Mouse (Mus musculus) heart, embryonic 16.5 days (tissue): ENCODE results near the gene Tor3a. TPM values are rescaled to one million over a fixed set of nuclear protein-coding genes. Genes with fewer than 3 reads are reported as not detected.

Experiments used
- ATAC-seq: fragments of 200-750 bp; cut with Nextera tagmentation; replicated peaks from 2 replicates; pipeline ENCODE4 v1.8.0; 2017; ENCODE audit warnings: moderate number of reproducible peaks; ENCODE audit not compliant: insufficient read depth, low FRiP score; ENCODE audit errors: extremely low read depth
- H3K27ac ChIP-seq: fragments of 300-500 bp; sonication (generic); 2 replicates; pipeline ENCODE4 v1.5.1; 2014; ENCODE audit warnings: mild to moderate bottlenecking, low read length, control low read depth, moderate library complexity
- H3K27me3 ChIP-seq: fragments of 300-500 bp; sonication (generic); 2 replicates; pipeline ENCODE4 v1.6.1; 2014; ENCODE audit warnings: low read length, mixed read lengths; ENCODE audit not compliant: control insufficient read depth, insufficient read depth
- H3K36me3 ChIP-seq: fragments of 300-500 bp; sonication (generic); 2 replicates; pipeline ENCODE4 v1.6.1; 2014; ENCODE audit not compliant: control insufficient read depth, insufficient read depth
- H3K4me1 ChIP-seq: fragments of 300-500 bp; sonication (generic); 2 replicates; pipeline ENCODE4 v1.6.1; 2014; ENCODE audit warnings: low read length, mixed read lengths; ENCODE audit not compliant: control insufficient read depth, insufficient read depth
- H3K4me2 ChIP-seq: fragments of 300-500 bp; sonication (generic); 2 replicates; pipeline ENCODE4 v1.6.1; 2014; ENCODE audit warnings: low read depth, mild to moderate bottlenecking, control low read depth, low read length
- H3K4me3 ChIP-seq: fragments of 300-500 bp; sonication (generic); 2 replicates; pipeline ENCODE4 v1.5.1; 2014; ENCODE audit warnings: mild to moderate bottlenecking, control low read depth, low read length
- H3K9ac ChIP-seq: fragments of 300-500 bp; sonication (generic); 2 replicates; pipeline ENCODE4 v1.6.1; 2014; ENCODE audit warnings: low read length, control low read depth
- H3K9me3 ChIP-seq: fragments of 300-500 bp; sonication (generic); replicated peaks from 2 replicates; pipeline ENCODE4 v1.6.1; 2016; ENCODE audit warnings: low read length; ENCODE audit not compliant: control insufficient read depth
- WGBS: fragments of 180-500 bp; shearing (Covaris S2); extraction: QIAGEN DNeasy Blood & Tissue Kit; methylation state at CpG from one replicate; pipeline ENCODE4 v1.1.7; 2014; 5-methylcytosine and 5-hydroxymethylcytosine counted together
- polyA plus RNA-seq: library from polyadenylated mRNA; unstranded; fragments of >200 nt; fragmentation: Nextera tagmentation; extraction: Ambion mirVana; gene quantifications from 2 replicates; pipeline ENCODE4 v1.2.1, GENCODE M21; 2015

Gene Tor3a
- polyA plus RNA-seq, 1 experiment from 2014 or later = 9.0 TPM

GRCm38 (mm10) chr1:156659906-156660659 is 14.1 kb downstream of the Tor3a start:
- 73% methylated on average over 13 of the region's 13 CpGs for WGBS
- Histone ChIP-seq H3K4me2 (no peak overlapping the region), H3K4me1 (no peaks in the 10 kb centered on the region; the same call in 1 of the 2 replicates), H3K9me3 (no peaks in the 10 kb centered on the region), H3K27me3 (no peaks in the 10 kb centered on the region), H3K36me3 (no peaks in the 10 kb centered on the region; the same call in 1 of the 2 replicates), H3K9ac (no peak overlapping the region), H3K4me3 (no peak overlapping the region), H3K27ac (no peak overlapping the region)
- 0 out of 2 replicates have a peak, but pooled peaks have one; percentile 45 for ATAC-seq

GRCm38 (mm10) chr1:156658676-156659075 is 15.5 kb downstream of the Tor3a start:
- H3K4me3 ChIP-seq = no peak overlapping the region
- peaks cover 3% of the 10 kb centered on the region; the same call in 1 of the 2 replicates for H3K36me3 ChIP-seq
- H3K27ac ChIP-seq = no peak overlapping the region
- no peak overlapping the region for H3K9ac ChIP-seq
- H3K4me2 ChIP-seq = no peak overlapping the region
- WGBS = 76% methylated on average over 5 of the region's 5 CpGs
- no peak for ATAC-seq
- H3K4me1 ChIP-seq = no peaks in the 10 kb centered on the region; the same call in 1 of the 2 replicates
- no peaks in the 10 kb centered on the region for H3K27me3 ChIP-seq
- H3K9me3 ChIP-seq = no peaks in the 10 kb centered on the region

GRCm38 (mm10) chr1:156657523-156657922 is 16.6 kb downstream of the Tor3a start:
- H3K9me3 ChIP-seq = no peaks in the 10 kb centered on the region
- WGBS = 81% methylated on average over 4 of the region's 4 CpGs
- no peak overlapping the region for H3K9ac ChIP-seq
- peaks cover 3% of the 10 kb centered on the region; the same call in 1 of the 2 replicates for H3K36me3 ChIP-seq
- no peak overlapping the region for H3K4me3 ChIP-seq
- H3K27me3 ChIP-seq = no peaks in the 10 kb centered on the region
- H3K27ac ChIP-seq = no peak overlapping the region
- no peak for ATAC-seq
- H3K4me1 ChIP-seq = no peaks in the 10 kb centered on the region; the same call in 1 of the 2 replicates
- no peak overlapping the region for H3K4me2 ChIP-seq

GRCm38 (mm10) chr1:156654735-156655530 is 19.2 kb downstream of the Tor3a start:
- no peak for ATAC-seq
- H3K27ac ChIP-seq = peak overlapping the region; percentile 58

GRCm38 (mm10) chr1:156652189-156652822 is 21.9 kb downstream of the Tor3a start:
- 55% methylated on average over 6 of the region's 6 CpGs for WGBS
- 0 out of 2 replicates have a peak overlapping the region, but pooled peaks have one; percentile 4 for H3K27ac ChIP-seq

More at GRCm38 (mm10) chr1:156654735-156655530, 19.2 kb downstream of the Tor3a start:
- H3K9me3 ChIP-seq = no peaks in the 10 kb centered on the region
- H3K36me3 ChIP-seq = peaks cover 3% of the 10 kb centered on the region; the same call in 1 of the 2 replicates
- no peak overlapping the region for H3K4me3 ChIP-seq
- no peak overlapping the region for H3K4me2 ChIP-seq
- WGBS = 70% methylated on average over 13 of the region's 13 CpGs
- H3K4me1 ChIP-seq = no peaks in the 10 kb centered on the region; the same call in 1 of the 2 replicates
- H3K9ac ChIP-seq = no peak overlapping the region
- H3K27me3 ChIP-seq = no peaks in the 10 kb centered on the region

DNA sequence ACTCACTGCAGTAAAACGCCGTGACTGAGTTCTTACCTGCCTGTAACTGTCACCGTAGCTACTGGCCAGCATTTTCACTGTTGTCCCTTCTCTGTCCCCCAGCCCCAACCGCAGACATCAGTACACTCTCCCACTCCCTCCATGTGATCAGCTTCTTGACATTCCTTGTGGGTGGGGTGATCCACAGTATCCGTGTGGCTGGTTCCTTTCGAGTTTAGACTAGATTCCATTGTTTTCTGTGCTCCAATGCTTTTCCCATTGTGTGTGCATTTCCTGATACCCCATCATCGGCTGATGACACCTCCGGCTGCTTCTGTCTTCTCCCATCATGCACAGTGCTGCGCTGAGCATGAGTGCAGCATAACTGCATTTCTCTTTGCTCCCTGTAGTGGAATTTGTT is 23.5 kb downstream of the Tor3a start:
- Histone ChIP-seq H3K36me3 (0 out of 2 replicates have a peak, but pooled peaks cover 3% of the 10 kb centered on the region), H3K27me3 (no peaks in the 10 kb centered on the region), H3K27ac (no peak overlapping the region), H3K4me2 (no peak overlapping the region), H3K4me1 (peaks cover 5% of the 10 kb centered on the region; the same call in 1 of the 2 replicates), H3K9ac (no peak overlapping the region), H3K9me3 (no peaks in the 10 kb centered on the region), H3K4me3 (no peak overlapping the region)
- no peak for ATAC-seq
- 67% methylated on average over 9 of the region's 9 CpGs for WGBS

More at GRCm38 (mm10) chr1:156652189-156652822, 21.9 kb downstream of the Tor3a start:
- Histone ChIP-seq H3K9me3 (no peaks in the 10 kb centered on the region), H3K4me1 (peaks cover 5% of the 10 kb centered on the region; the same call in 1 of the 2 replicates), H3K4me2 (no peak overlapping the region), H3K36me3 (peaks cover 3% of the 10 kb centered on the region; the same call in 1 of the 2 replicates), H3K27me3 (no peaks in the 10 kb centered on the region), H3K4me3 (no peak overlapping the region), H3K9ac (no peak overlapping the region)
- ATAC-seq = no peak

GRCm38 (mm10) chr1:156648705-156649104 is 25.5 kb downstream of the Tor3a start:
- peaks cover 5% of the 10 kb centered on the region; the same call in 1 of the 2 replicates for H3K4me1 ChIP-seq
- no peak overlapping the region for H3K4me3 ChIP-seq
- no peak overlapping the region for H3K27ac ChIP-seq
- no peaks in the 10 kb centered on the region for H3K27me3 ChIP-seq
- no peak overlapping the region for H3K4me2 ChIP-seq
- H3K36me3 ChIP-seq = no peaks in the 10 kb centered on the region
- 18% methylated on average over 2 of the region's 2 CpGs for WGBS
- no peak for ATAC-seq
- H3K9ac ChIP-seq = no peak overlapping the region
- no peaks in the 10 kb centered on the region for H3K9me3 ChIP-seq

DNA sequence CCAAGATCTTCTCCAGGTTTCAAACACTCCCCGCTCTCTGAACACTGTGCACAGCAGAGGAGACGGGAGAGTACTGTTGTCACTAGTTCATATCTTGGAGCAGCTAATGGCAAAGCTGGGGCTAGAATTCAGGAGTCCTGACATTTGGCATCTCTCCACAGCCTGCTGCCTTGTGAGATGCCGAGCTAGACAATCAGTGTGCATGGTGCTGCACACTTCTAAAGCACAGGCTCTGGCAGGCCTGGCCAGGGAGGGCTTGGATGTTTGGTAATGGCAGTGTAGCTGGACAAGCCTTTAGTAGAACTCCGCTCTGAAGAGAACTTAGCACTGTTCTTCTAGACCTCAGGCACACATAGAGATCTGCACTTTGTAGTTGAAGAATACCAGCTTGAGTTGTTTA is 28.2 kb downstream of the Tor3a start:
- Histone ChIP-seq H3K4me1 (peaks cover 5% of the 10 kb centered on the region; the same call in 1 of the 2 replicates), H3K4me3 (no peak overlapping the region), H3K9ac (no peak overlapping the region), H3K36me3 (peaks cover 14% of the 10 kb centered on the region; the same call in 1 of the 2 replicates), H3K4me2 (no peak overlapping the region), H3K9me3 (no peaks in the 10 kb centered on the region), H3K27ac (no peak overlapping the region), H3K27me3 (no peaks in the 10 kb centered on the region)
- 72% methylated on average over 4 of the region's 4 CpGs for WGBS
- ATAC-seq = no peak
